Mouse (Mus musculus) lung, postnatal 0 days (tissue): ENCODE results near the gene Dctn5.

Experiments used
- CTCF ChIP-seq: IDR thresholded peaks from 2 replicates; pipeline ENCODE4 v1.5.1; 2016; ENCODE audit warnings: antibody characterized with exemption, mild to moderate bottlenecking
- EP300 ChIP-seq: IDR thresholded peaks from 2 replicates; pipeline ENCODE4 v1.6.1; 2016; ENCODE audit warnings: antibody characterized with exemption, mild to moderate bottlenecking, control low read depth

GRCm38 (mm10) chr7:122087195-122087982 is 45.5 kb upstream of the Dctn5 start:
- TF ChIP-seq CTCF (no peak), EP300 (no peak)
